Mouse (Mus musculus) spleen, postnatal 4 days (tissue): ENCODE results near the gene Cpt2.
A peak's percentile ranks its signal among the peaks of the same experiment; 100 is the strongest.

Source experiments
- DNase-seq, 2 experiments: peaks; one replicate each; pipeline ENCODE4 v3.0.0; 2022; ENCODE audit warnings: low spot score in 2 of 2

Cpt2 gene

GRCm38 (mm10) chr4:107921152-107921695, 2.2 kb downstream of the Cpt2 start:
- no peak for DNase-seq

GRCm38 (mm10) chr4:107920336-107920735, 3.1 kb downstream of the Cpt2 start:
- no peak for DNase-seq

- no peak for DNase-seq
These were observed 13.4 kb downstream of the Cpt2 start for GRCm38 (mm10) chr4:107910020-107910419.

GRCm38 (mm10) chr4:107906561-107906960, 16.8 kb downstream of the Cpt2 start:
- DNase-seq, result no peak

GRCm38 (mm10) chr4:107904252-107904651, 19.2 kb downstream of the Cpt2 start:
- no peak for DNase-seq

DNA sequence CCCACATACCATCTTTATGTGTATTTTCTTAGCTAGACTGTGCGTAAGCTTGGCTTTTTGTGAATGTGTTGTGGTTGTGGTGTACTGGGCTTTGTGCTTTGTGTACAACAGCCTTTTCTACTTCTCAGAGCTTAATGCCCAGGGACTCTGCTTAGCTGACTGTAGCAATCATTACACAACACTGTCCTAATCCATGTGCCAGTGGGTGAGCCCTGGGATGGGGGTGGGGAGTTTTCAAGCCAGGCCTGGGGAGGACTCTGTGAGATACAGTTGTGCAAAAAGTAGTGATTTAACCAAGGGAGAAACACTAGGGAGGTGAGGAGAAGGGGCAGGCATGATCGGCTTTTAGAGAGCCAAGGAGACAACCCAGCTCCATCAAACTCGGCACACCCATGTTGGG, 23.2 kb downstream of the Cpt2 start:
- DNase-seq, result no peak

DNA sequence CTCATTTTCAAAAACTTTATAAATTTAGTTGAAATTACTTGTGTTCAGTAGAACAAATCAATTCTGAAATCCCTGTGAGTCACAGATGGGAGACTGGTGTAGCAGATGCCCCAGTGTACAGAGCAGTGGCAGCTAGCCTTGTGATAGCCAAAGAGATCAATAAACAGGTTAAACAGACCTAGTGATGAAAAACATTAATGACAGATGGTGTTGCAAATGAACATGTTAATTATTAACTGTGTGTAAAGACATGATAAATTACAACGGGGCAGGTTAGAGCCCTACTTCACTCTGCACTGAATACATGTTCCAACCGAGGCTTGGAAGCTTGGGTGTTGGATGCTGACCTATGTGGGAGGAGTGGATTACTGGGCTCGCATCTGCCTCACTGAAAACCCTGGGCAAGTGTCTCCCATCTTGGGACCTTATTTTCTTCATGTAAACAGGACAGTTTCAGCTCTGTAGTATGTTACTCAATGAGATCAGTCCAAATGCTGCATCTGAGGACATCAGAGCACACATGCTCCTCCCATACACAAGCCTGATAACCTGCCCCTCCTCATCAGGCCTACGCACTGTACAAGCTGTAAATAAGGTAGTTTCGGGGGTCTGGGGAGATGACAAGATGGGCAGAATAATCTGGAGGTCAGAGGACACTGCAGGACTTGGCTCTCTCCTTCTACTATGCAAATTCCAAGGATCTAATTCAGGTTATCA, 24.0 kb downstream of the Cpt2 start:
- no peak for DNase-seq

DNA sequence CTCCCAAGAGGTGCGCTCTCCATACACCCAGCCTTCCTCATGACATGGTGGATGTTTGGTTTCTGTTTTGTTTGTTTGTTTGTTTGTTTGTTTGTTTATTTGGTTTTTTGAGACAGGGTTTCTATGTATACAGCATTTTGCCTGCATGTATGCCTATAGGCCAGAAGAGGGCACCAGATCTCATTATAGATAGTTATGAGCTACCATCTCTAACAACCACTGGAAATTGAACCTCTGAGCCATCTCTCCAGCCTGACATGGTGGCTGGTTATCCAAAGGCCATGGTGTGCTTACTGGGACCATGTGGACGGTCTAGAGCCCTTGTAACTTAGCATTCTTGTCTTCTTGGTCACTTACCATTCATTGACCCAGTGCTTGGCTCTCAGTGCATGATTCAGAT, 30.7 kb downstream of the Cpt2 start:
- no peak for DNase-seq

DNA sequence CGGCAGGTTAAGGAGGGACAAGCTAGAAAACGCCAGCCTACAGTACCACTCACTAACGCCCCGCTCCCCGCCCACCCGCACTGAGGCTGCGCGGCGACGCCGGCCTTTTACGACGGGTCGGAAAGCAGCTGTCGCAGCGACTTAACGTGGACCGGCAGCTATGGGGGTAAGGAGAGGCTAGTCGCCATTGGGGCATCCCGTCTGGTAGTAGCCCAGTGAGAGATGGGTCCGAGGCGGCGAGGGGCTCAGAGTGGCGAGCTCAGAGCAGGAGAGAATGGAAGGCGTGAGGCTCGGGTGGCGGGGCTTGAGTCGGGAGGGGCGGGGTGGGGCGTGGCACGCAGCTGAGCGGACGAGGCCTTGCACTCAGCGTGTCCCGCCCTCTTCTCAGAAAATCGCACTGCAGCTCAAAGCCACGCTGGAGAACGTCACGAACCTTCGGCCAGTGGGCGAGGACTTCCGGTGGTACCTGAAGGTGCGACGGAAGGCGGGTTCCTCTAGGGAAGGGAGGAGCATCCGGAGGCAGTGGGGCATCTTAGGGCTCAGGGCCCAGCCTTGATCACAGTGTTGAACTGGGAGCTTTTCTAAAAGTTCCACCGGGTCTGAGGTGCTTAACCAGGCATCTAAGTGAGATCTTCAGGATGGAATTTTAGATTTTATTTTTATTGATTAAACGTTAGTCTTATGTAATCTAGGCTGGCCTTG, 33.5 kb downstream of the Cpt2 start, which contains the start of gene 0610037L13Rik:
Gene 0610037L13Rik, plus strand, starts transcription at position 83 of the 702 bp plus-strand sequence.
- DNase-seq, result peak; percentile 88 to 93

DNA sequence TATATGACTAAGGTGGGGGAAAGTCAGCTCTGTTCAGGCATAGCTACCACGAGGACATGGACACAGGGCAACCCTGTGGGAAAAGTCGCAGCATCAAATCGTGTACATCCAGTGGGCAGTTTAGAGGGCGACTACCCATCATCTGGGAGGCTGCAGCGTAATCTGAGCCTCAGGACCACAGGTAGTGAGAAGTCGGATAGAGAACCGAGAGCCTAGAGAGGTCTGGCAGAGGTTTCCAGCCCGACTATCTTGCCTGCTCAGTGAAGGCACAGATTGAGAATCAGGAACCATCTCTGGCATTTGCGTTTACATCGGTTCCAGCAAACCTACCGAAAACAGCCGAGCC, 34.1 kb downstream of the Cpt2 start:
- no peak for DNase-seq

GRCm38 (mm10) chr4:107886371-107886770, 37.0 kb downstream of the Cpt2 start:
- no peak for DNase-seq

- no peak for DNase-seq
These were observed 41.8 kb downstream of the Cpt2 start for GRCm38 (mm10) chr4:107881631-107882030.

- DNase-seq, result peak; percentile 94 to 97
These were observed 44.0 kb downstream of the Cpt2 start, which contains the start of gene Magoh for GRCm38 (mm10) chr4:107879254-107880050. Magoh (plus strand) TSS chr4:107879755.

GRCm38 (mm10) chr4:107864866-107865265, 58.5 kb downstream of the Cpt2 start:
- DNase-seq, result no peak

GRCm38 (mm10) chr4:107858995-107859394, 64.4 kb downstream of the Cpt2 start:
- DNase-seq, result no peak

DNA sequence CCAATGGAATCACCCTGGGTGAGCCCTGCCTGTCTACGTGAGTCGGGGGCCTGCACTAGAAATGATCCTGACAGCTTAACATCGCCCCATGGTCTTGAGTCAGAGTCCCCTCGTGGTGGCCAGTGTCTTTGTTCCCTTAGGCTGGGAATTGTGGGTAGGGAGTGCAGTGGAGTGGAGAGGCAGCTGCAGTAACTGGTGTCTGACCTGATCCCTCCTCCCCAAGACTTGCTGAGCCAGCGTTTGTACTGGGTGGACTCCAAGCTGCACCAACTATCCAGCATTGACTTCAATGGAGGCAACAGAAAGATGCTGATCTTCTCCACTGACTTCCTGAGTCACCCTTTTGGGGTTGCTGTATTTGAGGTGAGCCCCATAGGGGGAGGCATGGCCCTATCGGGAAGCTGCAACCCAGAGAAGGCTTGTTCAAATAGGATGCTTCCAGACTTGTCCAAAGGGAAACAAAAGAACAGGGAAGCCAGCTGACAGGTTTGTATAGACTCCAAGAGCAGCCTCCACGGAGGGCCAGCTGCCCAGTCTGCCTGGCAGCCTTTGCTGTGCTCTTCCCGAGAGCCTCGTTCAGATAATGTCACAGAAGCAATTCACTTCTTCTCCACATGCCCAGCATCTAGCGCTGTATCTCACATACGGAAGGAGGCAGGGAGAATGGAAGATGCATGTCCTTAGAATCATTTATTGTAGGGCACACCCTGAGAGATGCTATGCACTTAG, 66.3 kb downstream of the Cpt2 start:
- DNase-seq, result no peak
